Mouse (Mus musculus): ENCODE data around the gene Mrpl2. TPM values are rescaled to one million over a fixed set of nuclear protein-coding genes. Genes with fewer than 3 reads are reported as not detected.

Mrpl2 gene
- polyA plus RNA-seq, 1 experiment from 2014 or later, result 88.4 TPM

DNA sequence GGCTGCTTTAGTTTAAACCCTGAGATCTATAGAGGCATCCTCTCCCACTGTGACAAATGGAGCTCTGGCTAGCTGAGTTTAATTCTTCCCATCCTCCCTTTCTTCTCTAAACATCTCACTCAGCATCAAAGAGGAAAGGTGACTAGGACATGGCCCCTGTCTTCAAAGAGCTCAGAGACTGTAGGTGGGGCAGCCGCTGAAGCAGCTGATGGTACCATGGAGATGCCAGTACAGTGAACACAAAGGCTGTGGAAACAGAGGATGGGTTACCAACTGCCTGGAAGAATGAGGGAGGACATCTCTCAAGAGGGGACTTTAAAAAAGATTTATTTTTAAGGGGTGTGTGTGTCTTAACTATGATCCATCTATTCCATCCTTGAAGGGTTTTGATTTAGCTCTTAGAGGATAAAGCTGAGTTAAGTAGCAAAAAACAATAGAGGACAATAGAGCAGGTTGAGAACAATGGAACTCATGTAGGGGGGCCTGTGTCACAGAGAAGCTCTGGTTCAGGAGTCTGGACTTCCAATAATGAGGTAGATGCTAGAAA, 48.6 kb downstream of the Mrpl2 start:
- Histone ChIP-seq H3K27ac (replicated peaks) (no peak overlapping the region), H3K36me3 (peaks cover 31% of the 10 kb centered on the region)

DNA sequence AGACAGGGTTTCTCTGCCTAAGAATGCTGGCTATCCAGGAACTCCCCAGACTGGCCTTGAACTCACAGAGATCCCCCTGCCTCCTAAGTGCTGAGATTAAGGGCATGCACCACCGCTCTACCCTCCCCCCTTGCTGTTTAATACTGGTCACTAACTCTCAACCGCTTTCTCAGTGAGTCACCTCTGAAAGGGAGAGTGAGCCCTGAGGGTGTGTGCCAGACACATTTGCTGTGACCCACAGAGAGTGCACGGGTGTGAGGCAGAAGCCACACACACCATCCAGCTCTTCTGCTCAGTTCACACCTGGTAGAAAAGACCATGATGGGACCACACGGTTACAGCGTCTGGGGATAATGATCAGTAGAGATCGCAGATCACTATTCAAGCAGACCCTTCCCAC, 52.5 kb downstream of the Mrpl2 start:
- 93% methylated on average over 6 of the region's 6 CpGs for WGBS
- no peak for ATAC-seq (ENCODE audit: low FRiP score, low read depth)
- no peak overlapping the region for H3K9ac ChIP-seq (replicated peaks)
- peaks cover 35% of the 10 kb centered on the region for H3K36me3 ChIP-seq
- H3K9me3 ChIP-seq, result no peaks in the 10 kb centered on the region
- no peak overlapping the region for H3K27ac ChIP-seq (replicated peaks)
- no peaks in the 10 kb centered on the region for H3K27me3 ChIP-seq
- H3K4me3 ChIP-seq, result no peak overlapping the region
- peaks cover 24% of the 10 kb centered on the region for H3K4me1 ChIP-seq
- H3K4me2 ChIP-seq (replicated peaks), result no peak overlapping the region

More for the DNA sequence above, 48.6 kb downstream of the Mrpl2 start:
- Histone ChIP-seq H3K4me2 (replicated peaks) (no peak overlapping the region), H3K9ac (replicated peaks) (no peak overlapping the region), H3K4me3 (no peak overlapping the region), H3K4me1 (no peaks in the 10 kb centered on the region), H3K9me3 (no peaks in the 10 kb centered on the region), H3K27me3 (no peaks in the 10 kb centered on the region)
- 72% methylated on average over 1 of the region's 1 CpGs for WGBS
- no peak for ATAC-seq (ENCODE audit: low FRiP score, low read depth)

DNA sequence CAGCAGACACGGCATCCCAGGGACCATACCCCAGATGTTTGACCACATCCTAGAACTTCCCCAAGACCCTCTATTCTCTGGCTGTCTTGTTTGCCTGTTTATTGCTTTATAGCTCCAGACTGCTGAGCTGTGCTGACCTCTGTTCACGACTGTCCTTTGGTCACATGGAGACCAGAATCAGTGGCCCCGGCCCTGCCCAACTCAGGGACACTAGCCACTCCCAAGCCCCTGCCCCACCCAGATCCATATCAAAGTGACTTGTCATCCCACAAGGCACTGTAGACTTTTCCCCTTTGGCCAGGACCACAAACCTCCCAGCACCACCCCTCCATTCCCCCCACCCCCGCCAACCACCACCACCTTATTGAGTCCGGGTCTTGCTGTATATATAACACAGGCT, 53.2 kb downstream of the Mrpl2 start:
- peaks cover 32% of the 10 kb centered on the region for H3K36me3 ChIP-seq
- H3K9ac ChIP-seq (replicated peaks), result no peak overlapping the region
- H3K4me2 ChIP-seq (replicated peaks), result no peak overlapping the region
- H3K4me1 ChIP-seq, result peaks cover 31% of the 10 kb centered on the region
- H3K27ac ChIP-seq (replicated peaks), result no peak overlapping the region
- ATAC-seq (ENCODE audit: low FRiP score, low read depth), result no peak
- no peaks in the 10 kb centered on the region for H3K9me3 ChIP-seq
- H3K27me3 ChIP-seq, result no peaks in the 10 kb centered on the region
- WGBS, result 90% methylated on average over 5 of the region's 5 CpGs
- H3K4me3 ChIP-seq, result no peak overlapping the region

Other genes with a start within 250 kb of the Mrpl2 start
- gene Crip3, start 217.3 kb upstream of the Mrpl2 start, polyA plus RNA-seq (2016; fragmentation: Nextera tagmentation; extraction: Ambion mirVana), result 1.4 and 1.6 TPM in 2 replicates
- not detected in 2 replicates for gene Slc22a7, start 207.8 kb upstream of the Mrpl2 start, polyA plus RNA-seq (2016; fragmentation: Nextera tagmentation; extraction: Ambion mirVana)
- 5.0 and 5.5 TPM in 2 replicates for gene Ttbk1, start 158.6 kb upstream of the Mrpl2 start, polyA plus RNA-seq (2016; fragmentation: Nextera tagmentation; extraction: Ambion mirVana)
- 53.1 and 58.0 TPM in 2 replicates for gene Dnph1, start 149.5 kb upstream of the Mrpl2 start, polyA plus RNA-seq (2016; fragmentation: Nextera tagmentation; extraction: Ambion mirVana)
- gene Cul9, start 99.8 kb upstream of the Mrpl2 start, polyA plus RNA-seq (2016; fragmentation: Nextera tagmentation; extraction: Ambion mirVana), result 14.3 and 15.2 TPM in 2 replicates
- gene Srf, start 90.1 kb upstream of the Mrpl2 start, polyA plus RNA-seq (2016; fragmentation: Nextera tagmentation; extraction: Ambion mirVana), result 6.6 and 8.1 TPM in 2 replicates
- gene Ptk7, start 16.7 kb upstream of the Mrpl2 start, polyA plus RNA-seq (2016; fragmentation: Nextera tagmentation; extraction: Ambion mirVana), result 57.1 and 63.4 TPM in 2 replicates
- 43.6 and 44.7 TPM in 2 replicates for gene Klc4, start 207 bp upstream of the Mrpl2 start, polyA plus RNA-seq (2016; fragmentation: Nextera tagmentation; extraction: Ambion mirVana)
- gene Cul7, start 4.1 kb downstream of the Mrpl2 start, polyA plus RNA-seq (2016; fragmentation: Nextera tagmentation; extraction: Ambion mirVana), result 48.3 and 49.0 TPM in 2 replicates
- 54.1 and 56.0 TPM in 2 replicates for gene Rrp36, start 28.1 kb downstream of the Mrpl2 start, polyA plus RNA-seq (2016; fragmentation: Nextera tagmentation; extraction: Ambion mirVana)
- gene Mea1, start 32.6 kb downstream of the Mrpl2 start, polyA plus RNA-seq (2016; fragmentation: Nextera tagmentation; extraction: Ambion mirVana), result 159 and 175 TPM in 2 replicates
- gene Klhdc3, start 34.7 kb downstream of the Mrpl2 start, polyA plus RNA-seq (2016; fragmentation: Nextera tagmentation; extraction: Ambion mirVana), result 127 and 131 TPM in 2 replicates
- gene Ppp2r5d, start 58.9 kb downstream of the Mrpl2 start, polyA plus RNA-seq (2016; fragmentation: Nextera tagmentation; extraction: Ambion mirVana), result 111 and 113 TPM in 2 replicates
- 33.7 and 36.0 TPM in 2 replicates for gene Pex6, start 65.2 kb downstream of the Mrpl2 start, polyA plus RNA-seq (2016; fragmentation: Nextera tagmentation; extraction: Ambion mirVana)
- 0.52 and 0.75 TPM in 2 replicates for gene Gnmt, start 82.9 kb downstream of the Mrpl2 start, polyA plus RNA-seq (2016; fragmentation: Nextera tagmentation; extraction: Ambion mirVana)
- gene Cnpy3, start 106.0 kb downstream of the Mrpl2 start, polyA plus RNA-seq (2016; fragmentation: Nextera tagmentation; extraction: Ambion mirVana), result 54.1 and 54.6 TPM in 2 replicates
- gene Ptcra, start 117.5 kb downstream of the Mrpl2 start, polyA plus RNA-seq (2016; fragmentation: Nextera tagmentation; extraction: Ambion mirVana), result 0.55 and 0.65 TPM in 2 replicates
- 48.5 and 55.0 TPM in 2 replicates for gene 2310039H08Rik, start 126.4 kb downstream of the Mrpl2 start, polyA plus RNA-seq (2016; fragmentation: Nextera tagmentation; extraction: Ambion mirVana)
- gene Rpl7l1, start 136.4 kb downstream of the Mrpl2 start, polyA plus RNA-seq (2016; fragmentation: Nextera tagmentation; extraction: Ambion mirVana), result 150 and 161 TPM in 2 replicates
- gene Bicral, start 212.3 kb downstream of the Mrpl2 start, polyA plus RNA-seq (2016; fragmentation: Nextera tagmentation; extraction: Ambion mirVana), result 7.8 and 7.9 TPM in 2 replicates
- gene Tbcc, start 244.5 kb downstream of the Mrpl2 start, polyA plus RNA-seq (2016; fragmentation: Nextera tagmentation; extraction: Ambion mirVana), result 68.4 and 75.1 TPM in 2 replicates